23 mouse cellular contexts compared by ENCODE assay signal in the genomic region with DNA sequence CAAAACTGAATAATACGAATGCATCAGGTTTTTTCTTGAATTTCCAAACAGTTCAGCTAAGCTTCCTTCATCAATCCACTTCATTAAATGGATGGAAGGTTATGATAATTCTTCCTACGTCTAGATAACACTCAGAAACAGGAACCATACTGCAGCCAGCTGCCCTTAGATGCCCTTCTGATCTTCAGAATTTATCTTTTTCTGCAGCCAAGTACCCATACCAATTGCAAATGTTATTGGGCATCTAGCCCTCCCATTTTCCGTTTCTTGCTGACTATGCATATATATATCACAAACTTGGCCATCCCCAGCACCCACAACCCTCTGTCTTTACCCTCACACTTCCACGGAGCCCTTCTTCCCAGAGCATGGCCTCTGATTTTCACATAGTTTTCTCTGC. TPM values are rescaled to one million over a fixed set of nuclear protein-coding genes. Genes with fewer than 3 reads are reported as not detected.
DNase-seq lines count a peak whose midpoint lies in the region; ATAC-seq and TF ChIP-seq lines count a peak whose summit lies in the region.
"Had no signal": no experiment of that assay in that cellular context is flagged by ENCODE, and none has a peak within 500 bp of the region (broad histone marks: within the 10 kb centered on the region; RNA-seq: fewer than 3 reads in every experiment).

No protein-coding gene starts in this region.

- no peaks in the 10 kb centered on the region for H3K27me3 ChIP-seq in MEL (ENCODE audit: control insufficient read depth in 1 of 2, insufficient read depth in 2 of 2, low read length in 2 of 2)
- H3K27me3 ChIP-seq in liver, embryonic 14.5 days (ENCODE audit: control insufficient read depth, insufficient read depth, low read length) = no peaks in the 10 kb centered on the region
- no peaks in the 10 kb centered on the region for H3K27me3 ChIP-seq in midbrain, embryonic 10.5 days (ENCODE audit: low read depth, poor library complexity, severe bottlenecking)
- H3K27me3 ChIP-seq in midbrain, embryonic 15.5 days (replicated peaks) = no peaks in the 10 kb centered on the region
- H3K27me3 ChIP-seq: embryonic facial prominence, embryonic 13.5 days; forebrain, embryonic 12.5 days; hindbrain, embryonic 13.5 days had no signal

- no peak for TF ChIP-seq CTCF in gastrocnemius, adult 2 months (IDR thresholded peaks at IDR 0.05)
- no peak for TF ChIP-seq CTCF in MEL (IDR thresholded peaks at IDR 0.05 in 2 of 3, conservative IDR thresholded peaks at IDR 0.05 in 1 of 3; ENCODE audit: control insufficient read depth in 1 of 3, insufficient read depth in 1 of 3, low read depth in 2 of 3, low read length in 3 of 3, poor library complexity in 1 of 3, severe bottlenecking in 1 of 3)
- TF ChIP-seq CTCF in liver, embryonic 14.5 days (IDR thresholded peaks at IDR 0.05; ENCODE audit: low read depth) = no peak

- TF ChIP-seq RAD21 in MEL (IDR thresholded peaks at IDR 0.05; ENCODE audit: low read depth, low read length) = no peak

- ATAC-seq in liver, embryonic 14.5 days (ENCODE audit: insufficient read depth) = no peak
- ATAC-seq in megakaryocyte, adult 5-6 weeks (ENCODE audit: poor library complexity, severe bottlenecking) = 0 out of 2 replicates have a peak, but pooled peaks have one; percentile 27
- no peak for ATAC-seq in midbrain, embryonic 15.5 days (replicated peaks)
- ATAC-seq: CD4-positive, CD25-positive, alpha-beta regulatory T cell, adult 4 months; forebrain, embryonic 16.5 days; hindbrain, postnatal 0 days had no signal

- peaks cover 3 to 75% of the 10 kb centered on the region in 2 experiments; a peak in 3 of 4 replicates for H3K36me3 ChIP-seq in MEL (ENCODE audit: control insufficient read depth in 1 of 2, insufficient read depth in 2 of 2, low read length in 2 of 2)
- no peaks in the 10 kb centered on the region for H3K36me3 ChIP-seq in liver, embryonic 14.5 days (replicated peaks; ENCODE audit: control insufficient read depth, insufficient read depth, low read depth)
- H3K36me3 ChIP-seq in midbrain, embryonic 10.5 days = no peaks in the 10 kb centered on the region
- no peaks in the 10 kb centered on the region for H3K36me3 ChIP-seq in midbrain, embryonic 15.5 days (replicated peaks)
- H3K36me3 ChIP-seq: forebrain, embryonic 12.5 days; heart, embryonic 10.5 days; hindbrain, embryonic 13.5 days had no signal

- H3K79me2 ChIP-seq in MEL (ENCODE audit: control insufficient read depth, insufficient read depth, low read length, poor library complexity) = no peaks in the 10 kb centered on the region

- TF ChIP-seq EP300 in MEL (IDR thresholded peaks at IDR 0.05; ENCODE audit: low read depth in 1 of 2, low read length in 2 of 2) = peak; percentile 86 to 93
- TF ChIP-seq EP300 in liver, embryonic 14.5 days (IDR thresholded peaks at IDR 0.05; ENCODE audit: low read depth) = no peak

- peaks cover 42 to 60% of the 10 kb centered on the region in 2 experiments for H3K4me1 ChIP-seq in MEL (ENCODE audit: control insufficient read depth in 1 of 2, insufficient read depth in 2 of 2, low read length in 2 of 2)
- peaks cover 45 to 61% of the 10 kb centered on the region in 2 experiments for H3K4me1 ChIP-seq in liver, embryonic 14.5 days (replicated peaks; ENCODE audit: control insufficient read depth in 2 of 2, insufficient read depth in 2 of 2, low read length in 1 of 2)
- peaks cover 6% of the 10 kb centered on the region; the same call in 1 of the 2 replicates for H3K4me1 ChIP-seq in midbrain, embryonic 10.5 days
- no peaks in the 10 kb centered on the region for H3K4me1 ChIP-seq in midbrain, embryonic 15.5 days
- H3K4me1 ChIP-seq: embryonic facial prominence, embryonic 13.5 days; forebrain, embryonic 12.5 days; hindbrain, embryonic 13.5 days had no signal

- peak overlapping the region; percentile 50 for H3K4me2 ChIP-seq in liver, embryonic 14.5 days (ENCODE audit: low read depth)
- no peak overlapping the region for H3K4me2 ChIP-seq in midbrain, embryonic 15.5 days
- H3K4me2 ChIP-seq: embryonic facial prominence, embryonic 13.5 days; forebrain, embryonic 12.5 days; hindbrain, embryonic 13.5 days had no signal

- peak overlapping the region; percentile 92; the same call in 1 of the 2 replicates for H3K27ac ChIP-seq in gastrocnemius, adult 2 months
- H3K27ac ChIP-seq in MEL (ENCODE audit: control insufficient read depth, low read depth, low read length) = peak overlapping the region; percentile 100
- peak overlapping the region; percentile 63 for H3K27ac ChIP-seq in liver, embryonic 14.5 days
- H3K27ac ChIP-seq in midbrain, embryonic 10.5 days (replicated peaks) = no peak overlapping the region
- no peak overlapping the region for H3K27ac ChIP-seq in midbrain, embryonic 15.5 days
- H3K27ac ChIP-seq: embryonic facial prominence, embryonic 13.5 days; forebrain, embryonic 12.5 days; heart, embryonic 10.5 days; hindbrain, embryonic 13.5 days; hindbrain, postnatal 0 days had no signal

- WGBS in liver, embryonic 14.5 days (ENCODE audit: insufficient replicate concordance) = 24% methylated on average over 4 of the region's 4 CpGs
- WGBS in midbrain, embryonic 10.5 days = 87% methylated on average over 4 of the region's 4 CpGs
- 82% methylated on average over 4 of the region's 4 CpGs for WGBS in midbrain, embryonic 15.5 days

- H3K9ac ChIP-seq in MEL (ENCODE audit: control insufficient read depth, low read depth, low read length, poor library complexity, severe bottlenecking) = peak overlapping the region; percentile 74
- H3K9ac ChIP-seq in liver, embryonic 14.5 days (replicated peaks) = no peak overlapping the region; the same call in 1 of the 2 replicates
- H3K9ac ChIP-seq in midbrain, embryonic 15.5 days = no peak overlapping the region
- H3K9ac ChIP-seq: embryonic facial prominence, embryonic 13.5 days; forebrain, embryonic 12.5 days; hindbrain, embryonic 13.5 days had no signal

- intact Hi-C loops in gastrocnemius, adult 2 months (cut with DNase I) = no loop called here

- no peak; a peak in 1 of 4 replicates for TF ChIP-seq POLR2A in MEL (IDR thresholded peaks at IDR 0.05; ENCODE audit: control insufficient read depth in 1 of 2, insufficient read depth in 1 of 2, low read depth in 1 of 2, low read length in 2 of 2, poor library complexity in 1 of 2)

- DNase-seq in gastrocnemius, adult 2 months = no peak
- no peak for DNase-seq in gastrocnemius, postnatal 10 days
- peak; percentile 69 for DNase-seq in MEL (ENCODE audit: low read depth, low spot score)
- no peak for DNase-seq in liver, embryonic 14.5 days (ENCODE audit: low read depth in 3 of 3, low spot score in 3 of 3)
- no peak for DNase-seq in midbrain, embryonic 10.5 days (ENCODE audit: low spot score)
- DNase-seq in kidney, adult 11 months = no peak
- DNase-seq: adrenal gland, postnatal 10 days; B cell, adult 2 months; cerebellum, adult 11 months; cerebellum, adult 9-10 months; cerebellum, postnatal 36 days; gastrocnemius, postnatal 36 days; heart, adult 18-20 months; heart, postnatal 10 days had no signal

- no peaks in the 10 kb centered on the region for H3K9me3 ChIP-seq in MEL (replicated peaks; ENCODE audit: insufficient read depth, low read length)
- H3K9me3 ChIP-seq in liver, embryonic 14.5 days (ENCODE audit: control insufficient read depth, low read length) = no peaks in the 10 kb centered on the region
- no peaks in the 10 kb centered on the region for H3K9me3 ChIP-seq in midbrain, embryonic 10.5 days (replicated peaks)
- no peaks in the 10 kb centered on the region for H3K9me3 ChIP-seq in midbrain, embryonic 15.5 days
- H3K9me3 ChIP-seq: embryonic facial prominence, embryonic 13.5 days; forebrain, embryonic 12.5 days; heart, embryonic 10.5 days; hindbrain, embryonic 13.5 days had no signal

- H3K4me3 ChIP-seq in gastrocnemius, adult 2 months = no peak overlapping the region
- H3K4me3 ChIP-seq in MEL (ENCODE audit: control insufficient read depth in 1 of 2, insufficient read depth in 1 of 2, low read depth in 2 of 2, low read length in 2 of 2) = peak overlapping the region; percentile 14 to 31; a peak in 3 of 4 replicates
- no peak overlapping the region for H3K4me3 ChIP-seq in liver, embryonic 14.5 days (ENCODE audit: insufficient read depth in 1 of 2, low read depth in 2 of 2, low read length in 2 of 2)
- H3K4me3 ChIP-seq in midbrain, embryonic 10.5 days = no peak overlapping the region
- no peak overlapping the region for H3K4me3 ChIP-seq in midbrain, embryonic 15.5 days
- H3K4me3 ChIP-seq: embryonic facial prominence, embryonic 13.5 days; forebrain, embryonic 12.5 days; heart, embryonic 10.5 days; hindbrain, embryonic 13.5 days had no signal

RNA-seq across cellular contexts. Expression of a gene that starts 18.2 kb away (rescaled TPM):
- total RNA-seq in gastrocnemius, adult 2 months (2021) = 1 to 10 TPM; 2.8 to 3.3 TPM
- 1 to 10 TPM; 3.1 to 4.0 TPM for total RNA-seq in gastrocnemius, postnatal 10 days (2021)
- 22.5 and 25.1 TPM in 2 replicates for total RNA-seq in MEL (2012; rRNA removed)
- 10 to 100 TPM in 1 of 2 experiments, not detected in 1; 18.5 TPM for polyA plus RNA-seq in MEL (2012; ENCODE audit: insufficient read depth in 1 of 2, insufficient read length in 2 of 2, low read depth in 1 of 2, low replicate concordance in 2 of 2, missing spikeins in 1 of 2)
- 3.3 and 3.5 TPM in 2 replicates for polyA plus RNA-seq in liver, embryonic 14.5 days (2012; rRNA removed)
- 2.6 and 3.5 TPM in 2 replicates for polyA plus RNA-seq in liver, embryonic 14.5 days (2014; fragmentation: Nextera tagmentation; extraction: Ambion mirVana)
- 6.1 and 13.0 TPM in 2 replicates for total RNA-seq in megakaryocyte, adult 5-6 weeks (2015)
- 3.7 and 4.6 TPM in 2 replicates for total RNA-seq in megakaryocyte, adult 5-6 weeks (2017)
- 6.6 and 7.2 TPM in 2 replicates for polyA plus RNA-seq in midbrain, embryonic 10.5 days (2016; fragmentation: Nextera tagmentation; extraction: Ambion mirVana)
- polyA plus RNA-seq in midbrain, embryonic 15.5 days (2015; fragmentation: Nextera tagmentation; extraction: Ambion mirVana) = 6.6 and 7.2 TPM in 2 replicates

RNA-seq across cellular contexts. Expression of a gene that starts 18.3 kb away (rescaled TPM):
- 10 to 100 TPM; 20.6 to 21.6 TPM for total RNA-seq in gastrocnemius, adult 2 months (2021)
- 10 to 100 TPM; 31.7 to 37.6 TPM for total RNA-seq in gastrocnemius, postnatal 10 days (2021)
- total RNA-seq in MEL (2012; rRNA removed) = 152 and 162 TPM in 2 replicates
- polyA plus RNA-seq in MEL (2012; ENCODE audit: insufficient read depth in 1 of 2, insufficient read length in 2 of 2, low read depth in 1 of 2, low replicate concordance in 2 of 2, missing spikeins in 1 of 2) = 100 to 1,000 TPM in 1 of 2 experiments, not detected in 1; 117 TPM
- polyA plus RNA-seq in liver, embryonic 14.5 days (2012; rRNA removed) = 18.5 and 29.8 TPM in 2 replicates
- polyA plus RNA-seq in liver, embryonic 14.5 days (2014; fragmentation: Nextera tagmentation; extraction: Ambion mirVana) = 56.9 and 58.6 TPM in 2 replicates
- total RNA-seq in megakaryocyte, adult 5-6 weeks (2015) = 384 and 411 TPM in 2 replicates
- 378 and 396 TPM in 2 replicates for total RNA-seq in megakaryocyte, adult 5-6 weeks (2017)
- polyA plus RNA-seq in midbrain, embryonic 10.5 days (2016; fragmentation: Nextera tagmentation; extraction: Ambion mirVana) = 47.9 and 49.7 TPM in 2 replicates
- polyA plus RNA-seq in midbrain, embryonic 15.5 days (2015; fragmentation: Nextera tagmentation; extraction: Ambion mirVana) = 37.2 and 42.4 TPM in 2 replicates

RNA-seq across cellular contexts. Expression of a gene that starts 20.6 kb away (rescaled TPM):
- 100 to 1,000 TPM; 130 to 135 TPM for total RNA-seq in gastrocnemius, adult 2 months (2021)
- total RNA-seq in gastrocnemius, postnatal 10 days (2021) = 10 to 100 TPM; 55.6 to 58.0 TPM
- 15.4 and 16.4 TPM in 2 replicates for total RNA-seq in MEL (2012; rRNA removed)
- polyA plus RNA-seq in MEL (2012; ENCODE audit: insufficient read depth in 1 of 2, insufficient read length in 2 of 2, low read depth in 1 of 2, low replicate concordance in 2 of 2, missing spikeins in 1 of 2) = 10 to 100 TPM in 1 of 2 experiments, not detected in 1; 23.3 TPM
- 5.2 and 7.7 TPM in 2 replicates for polyA plus RNA-seq in liver, embryonic 14.5 days (2012; rRNA removed)
- 23.0 and 27.9 TPM in 2 replicates for polyA plus RNA-seq in liver, embryonic 14.5 days (2014; fragmentation: Nextera tagmentation; extraction: Ambion mirVana)
- 16.3 and 18.3 TPM in 2 replicates for total RNA-seq in megakaryocyte, adult 5-6 weeks (2015)
- 11.4 and 11.6 TPM in 2 replicates for total RNA-seq in megakaryocyte, adult 5-6 weeks (2017)
- 24.0 and 26.8 TPM in 2 replicates for polyA plus RNA-seq in midbrain, embryonic 10.5 days (2016; fragmentation: Nextera tagmentation; extraction: Ambion mirVana)
- 11.2 and 13.6 TPM in 2 replicates for polyA plus RNA-seq in midbrain, embryonic 15.5 days (2015; fragmentation: Nextera tagmentation; extraction: Ambion mirVana)

Comparison
In these comparisons a context has a peak if more than half of its experiments do, and no peak if none do; other contexts are left out.
1. H3K27ac ChIP-seq: peak in gastrocnemius, adult 2 months (single experiment), MEL (single experiment) and liver, embryonic 14.5 days (single experiment); none in midbrain, embryonic 10.5 days (single experiment) and midbrain, embryonic 15.5 days (single experiment).
2. H3K4me3 ChIP-seq: peak in MEL (2 of 2); none in gastrocnemius, adult 2 months (single experiment), liver, embryonic 14.5 days (0 of 2), midbrain, embryonic 10.5 days (single experiment) and midbrain, embryonic 15.5 days (single experiment).